Mouse (Mus musculus) neural tube, embryonic 13.5 days (tissue): Measurements from ENCODE around the gene Triobp. TPM values are rescaled to one million over a fixed set of nuclear protein-coding genes. Genes with fewer than 3 reads are reported as not detected.

Source experiments
- ATAC-seq: fragments of 200-750 bp; cut with Nextera tagmentation; 2 replicates; pipeline ENCODE4 v1.8.0; 2017; ENCODE audit warnings: low read depth, mild to moderate bottlenecking, moderate TSS enrichment, moderate library complexity
- H3K27ac ChIP-seq: fragments of 300-500 bp; sonication (generic); replicated peaks from 2 replicates; pipeline ENCODE4 v1.5.1; 2015; ENCODE audit warnings: moderate library complexity, mild to moderate bottlenecking, inconsistent platforms
- H3K27me3 ChIP-seq: fragments of 300-500 bp; sonication (generic); 2 replicates; pipeline ENCODE4 v1.6.1; 2015; ENCODE audit warnings: mild to moderate bottlenecking, inconsistent platforms
- H3K36me3 ChIP-seq: fragments of 300-500 bp; sonication (generic); 2 replicates; pipeline ENCODE4 v1.6.1; 2015; ENCODE audit warnings: mild to moderate bottlenecking, inconsistent platforms
- H3K4me1 ChIP-seq: fragments of 300-500 bp; sonication (generic); replicated peaks from 2 replicates; pipeline ENCODE4 v1.6.1; 2015; ENCODE audit warnings: inconsistent platforms
- H3K4me2 ChIP-seq: fragments of 300-500 bp; sonication (generic); 2 replicates; pipeline ENCODE4 v1.6.1; 2015; ENCODE audit warnings: inconsistent platforms, mild to moderate bottlenecking, moderate library complexity
- H3K4me3 ChIP-seq: fragments of 300-500 bp; sonication (generic); 2 replicates; pipeline ENCODE4 v1.5.1; 2015; ENCODE audit warnings: mild to moderate bottlenecking, inconsistent platforms
- H3K9ac ChIP-seq: fragments of 300-500 bp; sonication (generic); 2 replicates; pipeline ENCODE4 v1.6.1; 2015; ENCODE audit warnings: moderate library complexity, mild to moderate bottlenecking, inconsistent platforms
- H3K9me3 ChIP-seq: fragments of 300-500 bp; sonication (generic); 2 replicates; pipeline ENCODE4 v1.6.1; 2016; ENCODE audit warnings: inconsistent platforms
- WGBS: fragments of 180-500 bp; shearing (Covaris S2); methylation state at CpG from one replicate; pipeline ENCODE4 v1.1.7; 2015; 5-methylcytosine and 5-hydroxymethylcytosine counted together
- polyA plus RNA-seq: library from polyadenylated mRNA; unstranded; fragments of >200 nt; fragmentation: Nextera tagmentation; extraction: Ambion mirVana; gene quantifications from 2 replicates; pipeline ENCODE4 v1.2.1, GENCODE M21; 2015

Triobp gene
- polyA plus RNA-seq, 1 experiment from 2014 or later = 33.4 TPM

GRCm38 (mm10) chr15:78977676-78978159 lies 30.2 kb downstream of the Triobp start:
- H3K27ac ChIP-seq = no peak overlapping the region
- H3K4me2 ChIP-seq = no peak overlapping the region
- H3K4me3 ChIP-seq = no peak overlapping the region
- no peaks in the 10 kb centered on the region for H3K9me3 ChIP-seq
- H3K4me1 ChIP-seq = peaks cover 23% of the 10 kb centered on the region
- no peaks in the 10 kb centered on the region; the same call in 1 of the 2 replicates for H3K27me3 ChIP-seq
- no peak overlapping the region for H3K9ac ChIP-seq
- H3K36me3 ChIP-seq = peaks cover 15% of the 10 kb centered on the region; the same call in 1 of the 2 replicates
- 92% methylated on average over 8 of the region's 8 CpGs for WGBS
- ATAC-seq = no peak

GRCm38 (mm10) chr15:78978875-78979274 lies 31.4 kb downstream of the Triobp start:
- WGBS = 35% methylated on average over 4 of the region's 4 CpGs
- Histone ChIP-seq H3K9me3 (no peaks in the 10 kb centered on the region), H3K27me3 (no peaks in the 10 kb centered on the region; the same call in 1 of the 2 replicates), H3K4me2 (no peak overlapping the region), H3K9ac (peak overlapping the region; percentile 31), H3K4me1 (peaks cover 33% of the 10 kb centered on the region), H3K4me3 (no peak overlapping the region), H3K36me3 (peaks cover 15% of the 10 kb centered on the region; the same call in 1 of the 2 replicates), H3K27ac (peak overlapping the region; percentile 49)
- no peak for ATAC-seq

DNA sequence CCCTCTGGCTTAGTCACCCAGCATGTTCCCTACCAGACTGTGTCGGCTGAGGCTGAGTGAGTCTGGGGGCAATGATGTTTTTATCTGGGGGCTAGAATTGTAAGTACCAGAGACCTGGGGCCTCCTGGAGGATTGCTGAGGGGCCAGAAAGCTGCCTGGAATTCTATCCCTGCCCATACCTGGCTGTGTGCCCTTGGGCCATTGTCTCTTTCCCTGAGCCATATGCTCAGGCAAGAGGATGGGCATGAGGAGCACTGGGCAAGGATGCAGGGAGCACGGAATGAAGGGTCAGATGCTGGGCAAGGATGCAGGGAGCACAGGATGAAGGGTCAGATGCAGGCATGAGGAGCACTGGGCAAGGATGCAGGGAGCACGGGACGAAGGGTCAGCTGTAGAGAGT lies 32.6 kb downstream of the Triobp start:
- no peak for ATAC-seq
- H3K27me3 ChIP-seq = no peaks in the 10 kb centered on the region; the same call in 1 of the 2 replicates

GRCm38 (mm10) chr15:78982658-78983435 lies 35.3 kb downstream of the Triobp start:
- Histone ChIP-seq H3K27ac (peak overlapping the region; percentile 74), H3K27me3 (no peaks in the 10 kb centered on the region; the same call in 1 of the 2 replicates), H3K4me3 (peak overlapping the region; percentile 59), H3K9me3 (no peaks in the 10 kb centered on the region), H3K4me2 (peak overlapping the region; percentile 80), H3K4me1 (peaks cover 64% of the 10 kb centered on the region), H3K9ac (peak overlapping the region; percentile 76), H3K36me3 (no peaks in the 10 kb centered on the region)
- WGBS = under 1% methylated on average over 52 of the region's 67 CpGs
- peak; percentile 80 for ATAC-seq

More for the DNA sequence above, 32.6 kb downstream of the Triobp start:
- H3K36me3 ChIP-seq = peaks cover 12% of the 10 kb centered on the region; the same call in 1 of the 2 replicates
- peaks cover 45% of the 10 kb centered on the region for H3K4me1 ChIP-seq
- no peaks in the 10 kb centered on the region for H3K9me3 ChIP-seq
- WGBS = 89% methylated on average over 4 of the region's 4 CpGs
- H3K27ac ChIP-seq = no peak overlapping the region
- H3K4me3 ChIP-seq = no peak overlapping the region
- no peak overlapping the region for H3K9ac ChIP-seq
- H3K4me2 ChIP-seq = no peak overlapping the region

DNA sequence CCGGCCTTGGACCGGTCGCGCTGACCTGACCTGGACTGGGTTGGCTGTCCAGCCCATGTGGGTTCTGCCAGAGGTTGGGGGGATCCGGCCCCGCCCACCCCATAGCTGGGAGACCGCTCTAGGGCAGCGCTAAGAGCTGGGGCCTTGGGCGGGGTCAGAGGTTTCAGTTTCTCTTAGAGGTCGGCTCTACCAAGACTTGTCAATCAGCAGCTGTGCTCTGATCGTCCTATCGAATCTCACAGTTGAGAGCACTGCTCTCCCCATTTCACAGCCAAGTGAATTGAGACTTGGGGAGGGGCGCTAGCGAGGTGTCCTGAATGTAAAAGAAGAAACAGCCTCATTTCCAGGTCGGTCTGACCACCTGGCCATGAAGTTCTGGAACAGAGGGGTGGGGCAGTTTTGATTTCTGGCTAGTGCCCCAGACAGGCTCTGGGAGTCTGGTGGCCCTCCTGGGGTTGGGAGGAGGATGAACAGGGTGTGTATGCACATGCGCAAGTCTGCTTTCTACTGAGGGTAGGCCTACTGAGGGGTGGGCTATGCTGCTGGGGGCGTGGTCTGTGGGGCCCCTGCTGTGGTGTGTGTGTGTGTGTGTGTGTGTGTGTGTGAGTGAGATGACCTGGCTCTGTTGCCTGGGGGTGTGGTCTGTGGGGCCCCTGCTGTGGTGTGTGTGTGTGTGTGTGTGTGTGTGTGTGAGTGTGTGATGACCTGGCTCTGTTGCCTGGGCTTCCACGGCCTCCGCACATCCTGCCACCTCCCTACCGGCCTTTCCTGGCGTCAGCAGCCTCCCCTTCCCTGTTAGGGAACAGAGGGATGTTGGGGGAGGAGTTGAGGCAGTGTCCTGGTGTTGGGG lies 36.1 kb downstream of the Triobp start:
- Histone ChIP-seq H3K9ac (peak overlapping the region; percentile 76), H3K4me3 (peak overlapping the region; percentile 59), H3K27me3 (no peaks in the 10 kb centered on the region; the same call in 1 of the 2 replicates), H3K27ac (peak overlapping the region; percentile 74), H3K36me3 (peaks cover 2% of the 10 kb centered on the region; the same call in 1 of the 2 replicates), H3K4me1 (peaks cover 67% of the 10 kb centered on the region), H3K4me2 (peak overlapping the region; percentile 80), H3K9me3 (no peaks in the 10 kb centered on the region)
- 1% methylated on average over 21 of the region's 21 CpGs for WGBS
- peak; percentile 38 for ATAC-seq

DNA sequence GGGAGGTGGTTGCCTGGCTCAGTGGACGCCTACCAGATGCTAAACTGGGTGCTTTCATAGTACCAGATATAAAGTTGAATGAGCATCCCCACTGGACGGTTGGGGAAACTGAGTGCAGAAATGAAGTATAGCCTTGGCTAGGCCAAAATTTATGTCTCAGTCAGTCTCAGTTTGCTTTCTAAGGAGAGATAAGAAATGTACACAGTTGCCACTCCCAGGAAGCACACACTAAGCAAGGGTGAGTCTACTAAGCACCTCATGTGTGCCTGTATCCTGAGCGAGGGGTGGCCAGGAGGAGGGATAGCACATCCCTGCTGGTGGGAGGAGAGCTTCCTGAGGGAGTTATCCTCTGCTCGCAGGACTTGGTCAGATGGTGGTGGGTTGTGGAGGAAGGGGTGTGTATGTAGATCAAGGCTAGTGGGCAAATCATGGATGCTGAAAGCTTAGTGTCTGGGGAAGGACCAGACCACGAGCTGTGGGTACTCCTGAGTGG lies 36.8 kb downstream of the Triobp start:
- H3K4me1 ChIP-seq = peaks cover 62% of the 10 kb centered on the region
- H3K4me3 ChIP-seq = peak overlapping the region; percentile 59
- 49% methylated on average over 5 of the region's 5 CpGs for WGBS
- no peaks in the 10 kb centered on the region; the same call in 1 of the 2 replicates for H3K27me3 ChIP-seq
- ATAC-seq = no peak
- H3K27ac ChIP-seq = no peak overlapping the region
- peaks cover 3% of the 10 kb centered on the region; the same call in 1 of the 2 replicates for H3K36me3 ChIP-seq
- H3K9me3 ChIP-seq = no peaks in the 10 kb centered on the region
- H3K4me2 ChIP-seq = peak overlapping the region; percentile 80
- 0 out of 2 replicates have a peak overlapping the region, but pooled peaks have one; percentile 9 for H3K9ac ChIP-seq

DNA sequence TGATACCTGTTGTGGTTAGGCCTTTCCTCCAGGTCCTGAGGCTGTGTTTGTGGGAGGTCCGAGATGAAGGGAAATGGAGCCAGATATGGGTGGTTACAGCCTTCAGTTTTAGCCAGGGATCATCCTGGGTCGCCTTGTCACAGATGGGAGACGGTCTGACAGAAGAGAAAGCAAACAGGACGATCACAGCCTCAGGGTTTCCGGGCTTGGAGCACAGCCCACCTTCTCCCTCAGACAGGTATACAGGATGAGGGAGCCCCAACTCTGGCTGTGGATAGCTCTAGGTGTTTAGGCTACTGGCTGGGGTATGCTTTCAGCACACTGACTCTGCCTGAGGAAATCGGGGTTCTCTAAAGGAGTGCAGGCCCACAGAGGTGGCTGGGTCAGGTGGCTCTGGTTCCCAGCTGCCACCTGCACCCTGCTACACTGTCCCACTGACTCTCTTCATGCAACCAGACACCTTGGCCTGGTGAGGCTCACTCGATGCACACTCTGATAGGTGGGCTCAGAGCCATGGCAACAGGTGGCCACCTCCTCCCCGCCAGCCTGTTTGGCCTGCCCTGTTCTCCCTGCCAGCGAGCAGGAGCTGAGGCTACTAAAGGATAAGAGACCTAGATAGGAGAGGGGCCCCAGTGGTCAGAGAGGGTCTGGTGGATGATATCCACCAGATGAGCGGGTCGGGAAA lies 39.2 kb downstream of the Triobp start:
- no peak for ATAC-seq
- WGBS = 82% methylated on average over 11 of the region's 11 CpGs
- H3K9ac ChIP-seq = no peak overlapping the region
- no peak overlapping the region for H3K27ac ChIP-seq
- no peak overlapping the region for H3K4me2 ChIP-seq
- peaks cover 59% of the 10 kb centered on the region for H3K4me1 ChIP-seq
- no peaks in the 10 kb centered on the region for H3K9me3 ChIP-seq
- no peaks in the 10 kb centered on the region; the same call in 1 of the 2 replicates for H3K27me3 ChIP-seq
- no peak overlapping the region for H3K4me3 ChIP-seq
- H3K36me3 ChIP-seq = peaks cover 25% of the 10 kb centered on the region

DNA sequence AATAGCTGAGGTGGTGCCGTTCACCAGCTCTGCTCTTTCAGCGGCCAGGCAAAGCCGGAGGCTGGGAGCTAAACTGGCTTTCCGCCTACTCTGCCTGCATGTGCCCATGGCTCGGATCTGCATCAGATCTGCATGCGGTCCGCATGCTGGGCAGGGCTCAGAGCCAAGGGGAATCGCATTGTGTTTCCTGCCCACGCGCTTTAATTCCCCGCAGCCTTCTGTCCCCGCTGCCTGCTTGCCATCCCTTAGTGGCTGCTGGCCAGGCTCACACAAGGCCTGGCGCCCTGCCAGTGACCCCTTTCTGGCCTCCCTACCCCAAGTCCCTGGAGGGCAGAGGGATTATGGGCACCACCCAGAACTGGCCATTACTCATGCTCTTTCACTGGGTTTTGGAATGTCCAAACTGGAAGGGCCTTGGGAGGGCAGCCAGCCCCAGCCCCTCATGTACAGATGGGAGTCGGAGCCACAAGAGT lies 41.0 kb downstream of the Triobp start:
- H3K4me3 ChIP-seq = no peak overlapping the region
- 42% methylated on average over 14 of the region's 14 CpGs for WGBS
- H3K9ac ChIP-seq = no peak overlapping the region
- H3K4me1 ChIP-seq = peaks cover 45% of the 10 kb centered on the region
- no peak overlapping the region for H3K4me2 ChIP-seq
- no peaks in the 10 kb centered on the region for H3K9me3 ChIP-seq
- H3K27me3 ChIP-seq = no peaks in the 10 kb centered on the region
- peak; percentile 81 for ATAC-seq
- H3K27ac ChIP-seq = peak overlapping the region; percentile 59
- H3K36me3 ChIP-seq = peaks cover 44% of the 10 kb centered on the region

- no peak overlapping the region for H3K4me3 ChIP-seq
- H3K4me1 ChIP-seq = peaks cover 36% of the 10 kb centered on the region
- H3K9ac ChIP-seq = no peak overlapping the region
- H3K36me3 ChIP-seq = peaks cover 53% of the 10 kb centered on the region
- no peaks in the 10 kb centered on the region for H3K9me3 ChIP-seq
- 84% methylated on average over 14 of the region's 14 CpGs for WGBS
- no peak overlapping the region for H3K4me2 ChIP-seq
- peak overlapping the region; percentile 59; the same call in 1 of the 2 replicates for H3K27ac ChIP-seq
- no peaks in the 10 kb centered on the region for H3K27me3 ChIP-seq
- ATAC-seq = no peak
Measured at GRCm38 (mm10) chr15:78989152-78990092, 41.9 kb downstream of the Triobp start.

DNA sequence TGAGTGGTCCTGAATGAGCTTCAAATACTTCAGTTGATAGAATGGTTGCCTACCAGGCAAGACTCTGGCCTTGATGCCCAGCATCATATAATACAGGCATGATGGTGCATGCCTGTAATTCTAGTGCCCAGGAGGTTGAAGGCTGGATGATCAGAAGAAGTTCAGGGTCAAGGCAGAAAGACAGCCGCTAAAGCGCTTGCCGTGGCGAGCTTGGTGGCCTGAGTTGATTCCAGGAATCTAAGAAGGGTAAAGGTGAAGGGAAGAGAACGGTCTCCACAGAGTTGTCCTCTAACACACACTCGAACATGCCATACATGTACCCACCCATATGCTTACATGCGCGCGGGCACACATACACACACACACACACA lies 42.6 kb downstream of the Triobp start:
- Histone ChIP-seq H3K36me3 (peaks cover 59% of the 10 kb centered on the region), H3K4me3 (no peak overlapping the region), H3K4me1 (peaks cover 30% of the 10 kb centered on the region), H3K4me2 (no peak overlapping the region), H3K27ac (no peak overlapping the region), H3K27me3 (no peaks in the 10 kb centered on the region), H3K9me3 (no peaks in the 10 kb centered on the region), H3K9ac (no peak overlapping the region)
- WGBS = 97% methylated on average over 9 of the region's 9 CpGs
- ATAC-seq = no peak
